ENCODE assay signal across 8 mouse cellular contexts in the genomic region with DNA sequence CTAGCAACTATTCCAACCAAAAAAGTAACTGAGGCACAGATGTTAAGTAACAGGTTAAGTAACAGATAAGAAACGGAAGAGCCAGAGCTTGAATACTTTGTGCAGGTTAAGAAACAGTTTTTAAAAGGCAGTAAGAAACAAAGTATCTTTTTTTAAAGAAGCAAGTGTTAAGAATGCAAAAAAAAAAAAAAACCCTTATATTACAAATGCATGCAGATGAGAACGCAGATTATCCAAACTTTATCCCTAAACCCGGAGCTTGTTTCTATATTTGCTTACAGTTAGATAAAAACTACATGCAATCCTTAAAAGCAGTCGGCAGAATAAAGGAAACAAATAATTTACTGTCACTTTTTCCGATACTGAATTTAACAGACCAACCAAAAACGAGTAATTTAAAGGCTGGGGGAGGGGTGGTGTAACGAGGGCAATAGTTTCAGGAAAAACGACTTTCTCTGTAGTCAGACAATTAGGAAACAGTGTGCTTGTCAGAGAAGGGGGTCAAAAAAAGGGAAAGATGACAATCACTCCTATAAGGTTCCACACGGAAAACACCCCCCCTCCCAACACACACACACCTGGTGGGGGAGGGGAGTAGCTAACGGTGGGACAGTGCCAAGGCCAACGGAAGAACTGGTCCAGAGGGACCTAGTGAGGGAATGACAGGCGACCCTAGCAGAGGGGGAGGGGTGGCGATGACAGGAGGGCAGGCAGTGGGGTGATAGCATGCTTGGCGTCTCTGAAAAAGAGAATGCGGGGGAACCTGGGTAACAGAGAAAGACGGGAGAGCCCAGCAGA. TPM values are rescaled to one million over a fixed set of nuclear protein-coding genes. Genes with fewer than 3 reads are reported as not detected.
DNase-seq lines count a peak whose midpoint lies in the region; ATAC-seq and TF ChIP-seq lines count a peak whose summit lies in the region.

No protein-coding gene starts in this region.

- intact Hi-C loops in heart, postnatal 14 days (cut with DNase I) = loop anchor here (5.0 kb wide), 1 partner anchor 78 kb away; a partner anchor contains a TSS

- H3K27ac ChIP-seq in CH12.LX (ENCODE audit: insufficient read depth, low read depth) = peak overlapping the region; percentile 50; the same call in 1 of the 2 replicates
- H3K27ac ChIP-seq in lung, embryonic 14.5 days (ENCODE audit: low read depth) = peak overlapping the region; percentile 92; the same call in 1 of the 2 replicates

- peak overlapping the region; percentile 83 for H3K9ac ChIP-seq in CH12.LX (ENCODE audit: insufficient read depth, low read depth)
- peak overlapping the region; percentile 95 for H3K9ac ChIP-seq in lung, embryonic 14.5 days

- peak; percentile 0; the same call in 1 of the 2 replicates for ATAC-seq in lung, embryonic 14.5 days (ENCODE audit: insufficient read depth)

- peaks cover 9 to 23% of the 10 kb centered on the region in 2 experiments for H3K36me3 ChIP-seq in CH12.LX (replicated peaks in 1 of 2; ENCODE audit: control insufficient read depth in 1 of 2, insufficient read depth in 1 of 2, low read length in 1 of 2)
- peaks cover 22% of the 10 kb centered on the region for H3K36me3 ChIP-seq in erythroblast, embryonic 14.5 days (ENCODE audit: control insufficient read depth)
- H3K36me3 ChIP-seq in lung, embryonic 14.5 days (ENCODE audit: insufficient read depth) = peaks cover 15% of the 10 kb centered on the region

- no peak for TF ChIP-seq CTCF in CH12.LX (conservative IDR thresholded peaks at IDR 0.05 in 1 of 2, IDR thresholded peaks at IDR 0.05 in 1 of 2; ENCODE audit: low read depth in 2 of 2, low read length in 2 of 2)
- TF ChIP-seq CTCF in lung, embryonic 14.5 days (IDR thresholded peaks at IDR 0.05; ENCODE audit: low read depth) = no peak

- dilution Hi-C loops in CH12.LX (cut with MboI; ENCODE audit: extremely low pct_ligation_motif_present, extremely low pct_unique_long_range_greater_than_20kb, low sequenced_read_pairs) = no loop called here

- peaks cover 2 to 31% of the 10 kb centered on the region in 2 experiments; a peak in 3 of 4 replicates for H3K4me1 ChIP-seq in CH12.LX (ENCODE audit: control insufficient read depth in 1 of 2, insufficient read depth in 2 of 2)
- peaks cover 28% of the 10 kb centered on the region for H3K4me1 ChIP-seq in erythroblast, embryonic 14.5 days (ENCODE audit: control insufficient read depth)
- 0 out of 2 replicates have a peak, but pooled peaks cover 2% of the 10 kb centered on the region for H3K4me1 ChIP-seq in lung, embryonic 14.5 days (ENCODE audit: insufficient read depth)

- H3K27me3 ChIP-seq in CH12.LX (replicated peaks) = no peaks in the 10 kb centered on the region
- H3K27me3 ChIP-seq in erythroblast, embryonic 14.5 days (ENCODE audit: control insufficient read depth) = no peaks in the 10 kb centered on the region
- H3K27me3 ChIP-seq in lung, embryonic 14.5 days (ENCODE audit: insufficient read depth, low read length) = no peaks in the 10 kb centered on the region

- TF ChIP-seq RAD21 in CH12.LX (IDR thresholded peaks at IDR 0.05; ENCODE audit: low read depth, low read length) = no peak

- peak overlapping the region; percentile 90 for H3K4me2 ChIP-seq in CH12.LX (ENCODE audit: insufficient read depth, low read depth, poor library complexity, severe bottlenecking)
- peak overlapping the region; percentile 88 for H3K4me2 ChIP-seq in lung, embryonic 14.5 days

- in situ Hi-C loops in CH12.LX (cut with MboI; ENCODE audit: low pct_ligation_motif_present, low pct_unique_long_range_greater_than_20kb, low sequenced_read_pairs) = no loop called here

- H3K9me3 ChIP-seq in CH12.LX (replicated peaks; ENCODE audit: low read length) = no peaks in the 10 kb centered on the region
- no peaks in the 10 kb centered on the region for H3K9me3 ChIP-seq in erythroblast, embryonic 14.5 days (ENCODE audit: control insufficient read depth, low read length)
- H3K9me3 ChIP-seq in lung, embryonic 14.5 days (ENCODE audit: low read depth, low read length) = no peaks in the 10 kb centered on the region

- TF ChIP-seq POLR2A in CH12.LX (IDR thresholded peaks at IDR 0.05; ENCODE audit: low read depth, low read length) = no peak

- peak; percentile 54 for DNase-seq in CH12.LX (ENCODE audit: extremely low read depth)
- DNase-seq in adrenal gland, postnatal 25 days = peak; percentile 41
- DNase-seq in heart, postnatal 14 days = peak; percentile 18 to 49
- DNase-seq in layer of hippocampus, adult 18-20 months (ENCODE audit: low spot score in 2 of 2) = peak; percentile 3 to 27
- DNase-seq in lung, embryonic 14.5 days = peak; percentile 48
- DNase-seq in ovary, postnatal 14 days (ENCODE audit: low spot score) = peak; percentile 18
- peak; percentile 44 for DNase-seq in thymus, postnatal 25 days

- H3K79me2 ChIP-seq in CH12.LX (replicated peaks; ENCODE audit: control insufficient read depth, extremely low read depth, insufficient read depth, poor library complexity, severe bottlenecking) = peaks cover 48% of the 10 kb centered on the region

- no peak for TF ChIP-seq EP300 in CH12.LX (IDR thresholded peaks at IDR 0.05; ENCODE audit: low read length)

- H3K4me3 ChIP-seq in CH12.LX (replicated peaks in 1 of 3; ENCODE audit: low read depth in 2 of 3, low read length in 2 of 3, poor library complexity in 1 of 3) = peak overlapping the region; percentile 61 to 95 (median 62)
- peak overlapping the region; percentile 97 for H3K4me3 ChIP-seq in erythroblast, embryonic 14.5 days (replicated peaks)
- H3K4me3 ChIP-seq in lung, embryonic 14.5 days (ENCODE audit: low read depth, low read length) = peak overlapping the region; percentile 94

- WGBS in lung, embryonic 14.5 days = 1% methylated on average over 16 of the region's 16 CpGs

TF ChIP-seq in CH12.LX, 34 proteins besides CTCF, POLR2A, EP300 and RAD21:
- TF ChIP-seq ZNF384 (IDR thresholded peaks at IDR 0.05; ENCODE audit: low read depth, low read length) (peak; percentile 64), ETS1 (conservative IDR thresholded peaks at IDR 0.05; ENCODE audit: low read depth, low read length) (no peak), SMC3 (IDR thresholded peaks at IDR 0.05; ENCODE audit: low read depth, low read length) (no peak), ZMIZ1 (IDR thresholded peaks at IDR 0.05; ENCODE audit: low read depth, low read length) (no peak), SIN3A (IDR thresholded peaks at IDR 0.05; ENCODE audit: low read length) (peak; percentile 64), JUN (IDR thresholded peaks at IDR 0.05; ENCODE audit: insufficient read depth, low read depth, low read length) (peak; percentile 60; the same call in 1 of the 2 replicates), UBTF (IDR thresholded peaks at IDR 0.05; ENCODE audit: low read depth, low read length) (no peak), MYC (IDR thresholded peaks at IDR 0.05; ENCODE audit: low read depth, low read length) (no peak), CHD1 (IDR thresholded peaks at IDR 0.05; ENCODE audit: low read depth, low read length) (no peak), BHLHE40 (IDR thresholded peaks at IDR 0.05; ENCODE audit: low read depth, low read length) (no peak), NRF1 (IDR thresholded peaks at IDR 0.05; ENCODE audit: low read depth, low read length) (no peak), ZC3H11A (IDR thresholded peaks at IDR 0.05; ENCODE audit: low read depth, low read length) (no peak), HCFC1 (IDR thresholded peaks at IDR 0.05; ENCODE audit: low read depth, low read length) (no peak), MAX (IDR thresholded peaks at IDR 0.05; ENCODE audit: low read length) (no peak), RCOR1 (conservative IDR thresholded peaks at IDR 0.05; ENCODE audit: low read depth, low read length) (no peak), CHD2 (IDR thresholded peaks at IDR 0.05; ENCODE audit: low read length) (peak; percentile 91), JUND (conservative IDR thresholded peaks at IDR 0.05; ENCODE audit: low read depth, low read length) (peak; percentile 60), GABPA (IDR thresholded peaks at IDR 0.05; ENCODE audit: insufficient replicate concordance, low read depth, low read length) (no peak), TBP (conservative IDR thresholded peaks at IDR 0.05; ENCODE audit: low read depth, low read length) (no peak), MEF2A (IDR thresholded peaks at IDR 0.05; ENCODE audit: borderline replicate concordance, low read depth, low read length) (no peak), TCF12 (IDR thresholded peaks at IDR 0.05; ENCODE audit: low read depth, low read length) (no peak)

RNA-seq across cellular contexts. Expression of a gene that starts 1.0 kb away (rescaled TPM):
- total RNA-seq in CH12.LX (2012; rRNA removed) (5.2 and 7.1 TPM in 2 replicates), CH12.LX (2014; rRNA removed) (22.6 and 24.7 TPM in 2 replicates)
- polyA plus RNA-seq in CH12.LX (2012; ENCODE audit: insufficient read length, low read depth) = 5.1 and 6.5 TPM in 2 replicates
- 23.1 and 23.3 TPM in 2 replicates for total RNA-seq in adrenal gland, postnatal 25 days (2021)
- 0.02 and 0.03 TPM in 2 replicates for polyA plus RNA-seq in erythroblast, embryonic 14.5 days (2012)
- 1 to 10 TPM; 9.6 to 10.0 TPM for total RNA-seq in heart, postnatal 14 days (2021)
- 10 to 100 TPM; 16.2 to 16.6 TPM for total RNA-seq in layer of hippocampus, adult 18-20 months (2021)
- polyA plus RNA-seq in lung, embryonic 14.5 days (2014; fragmentation: Nextera tagmentation; extraction: Ambion mirVana) = 7.5 and 8.0 TPM in 2 replicates

RNA-seq across cellular contexts. Expression of a gene that starts 1.3 kb away (rescaled TPM):
- total RNA-seq in CH12.LX (2012; rRNA removed) = 38.5 and 42.1 TPM in 2 replicates
- total RNA-seq in CH12.LX (2014; rRNA removed) = 71.1 and 88.5 TPM in 2 replicates
- polyA plus RNA-seq in CH12.LX (2012; ENCODE audit: insufficient read length, low read depth) = 82.6 and 86.5 TPM in 2 replicates
- total RNA-seq in adrenal gland, postnatal 25 days (2021) = 136 and 153 TPM in 2 replicates
- 1.3 and 1.5 TPM in 2 replicates for polyA plus RNA-seq in erythroblast, embryonic 14.5 days (2012)
- 10 to 100 TPM; 45.7 to 52.6 TPM for total RNA-seq in heart, postnatal 14 days (2021)
- total RNA-seq in layer of hippocampus, adult 18-20 months (2021) = 10 to 100 TPM; 62.7 to 64.9 TPM
- polyA plus RNA-seq in lung, embryonic 14.5 days (2014; fragmentation: Nextera tagmentation; extraction: Ambion mirVana) = 114 TPM in 2 replicates

Comparison
In these comparisons a context has a peak if more than half of its experiments do, and no peak if none do; other contexts are left out.
1. Peak in every context shown above with its lines: DNase-seq, ATAC-seq, H3K4me3 ChIP-seq and H3K27ac ChIP-seq.